Mouse (Mus musculus): Measurements from ENCODE around the gene Smc3. TPM values are rescaled to one million over a fixed set of nuclear protein-coding genes. Genes with fewer than 3 reads are reported as not detected.

The Smc3 gene
- polyA plus RNA-seq, 3 experiments from 2014 or later: 38.7 to 43.1 (median 39.0) TPM

Other genes starting within 250 kb of the Smc3 start
- gene Gm10197, start 228.6 kb upstream of the Smc3 start, polyA plus RNA-seq (2017; shearing (Covaris generic)): not detected
- 10 to 100 TPM; 30.1 to 38.6 (median 34.9) TPM for gene Smndc1, start 209.8 kb upstream of the Smc3 start, polyA plus RNA-seq (2017; shearing (Covaris generic))
- gene Dusp5, start 71.3 kb upstream of the Smc3 start, polyA plus RNA-seq (2017; shearing (Covaris generic)): 10 to 100 TPM in 1 of 3 experiments, 1 to 10 TPM in 2; 5.8 to 13.8 (median 6.4) TPM
- gene Nutf2-ps1, start 11.3 kb upstream of the Smc3 start, polyA plus RNA-seq (2017; shearing (Covaris generic)): 100 to 1,000 TPM; 144 to 258 (median 167) TPM
- gene Rbm20, start 76.9 kb downstream of the Smc3 start, polyA plus RNA-seq (2017; shearing (Covaris generic)): under 1 TPM; 0.15 to 0.20 (median 0.15) TPM